Mouse (Mus musculus): ENCODE measurements around the gene Sorcs1.

The Sorcs1 gene

GRCm38 (mm10) chr19:50214466-50215228 is 463.8 kb downstream of the Sorcs1 start:
- DNase-seq (ENCODE audit: low spot score) = no peak

GRCm38 (mm10) chr19:50210456-50210855 is 468.0 kb downstream of the Sorcs1 start:
- no peak for DNase-seq (ENCODE audit: low spot score)

- DNase-seq (ENCODE audit: low spot score) = no peak
Measured at GRCm38 (mm10) chr19:50204341-50204740, 474.1 kb downstream of the Sorcs1 start.

- no peak for DNase-seq (ENCODE audit: low spot score)
Measured at GRCm38 (mm10) chr19:50196592-50196991, 481.9 kb downstream of the Sorcs1 start.

- DNase-seq (ENCODE audit: low spot score) = no peak
Measured at GRCm38 (mm10) chr19:50185769-50186715, 492.4 kb downstream of the Sorcs1 start.

GRCm38 (mm10) chr19:50184901-50185623 is 493.4 kb downstream of the Sorcs1 start:
- DNase-seq (ENCODE audit: low spot score) = no peak

- DNase-seq (ENCODE audit: low spot score) = no peak
Measured at GRCm38 (mm10) chr19:50178851-50179250, 499.6 kb downstream of the Sorcs1 start.

- no peak for DNase-seq (ENCODE audit: low spot score)
Measured at GRCm38 (mm10) chr19:50178151-50178550, 500.3 kb downstream of the Sorcs1 start.

- DNase-seq (ENCODE audit: low spot score) = no peak
Measured at GRCm38 (mm10) chr19:50171849-50172248, 506.6 kb downstream of the Sorcs1 start.

- DNase-seq (ENCODE audit: low spot score) = no peak
Measured at GRCm38 (mm10) chr19:50151111-50151510, 527.3 kb downstream of the Sorcs1 start.

- DNase-seq (ENCODE audit: low spot score) = no peak
Measured at GRCm38 (mm10) chr19:50145919-50146318, 532.5 kb downstream of the Sorcs1 start.

GRCm38 (mm10) chr19:50141853-50142252 is 536.6 kb downstream of the Sorcs1 start:
- DNase-seq (ENCODE audit: low spot score) = no peak

- no peak for DNase-seq (ENCODE audit: low spot score)
Measured at GRCm38 (mm10) chr19:50134656-50135055, 543.8 kb downstream of the Sorcs1 start.

- DNase-seq (ENCODE audit: low spot score) = no peak
Measured at GRCm38 (mm10) chr19:50105842-50106585, 572.4 kb downstream of the Sorcs1 start.

Measured in T-cell, adult 2 months (primary cell).